Mouse (Mus musculus) brain, embryonic 14.5 days (tissue): ENCODE results near the gene H1f0.

Experiments used
- CTCF ChIP-seq: fragments of 200-500 bp; IDR thresholded peaks from 2 replicates; pipeline ENCODE4 v1.5.1; 2012; ENCODE audit warnings: inconsistent platforms, mild to moderate bottlenecking, moderate library complexity, borderline replicate concordance; ENCODE audit not compliant: insufficient read depth, insufficient read length; ENCODE audit errors: extremely low read depth
- POLR2A ChIP-seq: fragments of 200-500 bp; IDR thresholded peaks from 2 replicates; pipeline ENCODE4 v1.6.1; 2012; ENCODE audit warnings: mild to moderate bottlenecking, inconsistent platforms, borderline replicate concordance; ENCODE audit not compliant: poor library complexity, insufficient read depth, insufficient read length, severe bottlenecking; ENCODE audit errors: extremely low read depth

- TF ChIP-seq POLR2A (no peak), CTCF (no peak)
Measured at GRCm38 (mm10) chr15:79006638-79007037, 21.6 kb upstream of the H1f0 start.
